Mouse (Mus musculus) kidney, postnatal 0 days (tissue): ENCODE data around the gene Prkar2a. TPM values are rescaled to one million over a fixed set of nuclear protein-coding genes. Genes with fewer than 3 reads are reported as not detected.
A peak's percentile ranks its signal among the peaks of the same experiment; 100 is the strongest.

Experiments used
- ATAC-seq: fragments of 200-750 bp; cut with Nextera tagmentation; replicated peaks from 2 replicates; pipeline ENCODE4 v1.8.0; 2017; ENCODE audit warnings: low read depth, moderate number of reproducible peaks, moderate TSS enrichment, moderate library complexity; ENCODE audit not compliant: low FRiP score
- DNase-seq: peaks from one replicate; pipeline ENCODE4 v3.0.0-alpha.2; 2016; ENCODE audit warnings: low spot score
- H3K27ac ChIP-seq: fragments of 300-500 bp; sonication (generic); 2 replicates; pipeline ENCODE4 v1.5.1; 2014; ENCODE audit warnings: mild to moderate bottlenecking
- H3K27me3 ChIP-seq: fragments of 300-500 bp; sonication (generic); 2 replicates; pipeline ENCODE4 v1.6.1; 2014; ENCODE audit warnings: low read length, mixed read lengths; ENCODE audit not compliant: insufficient read depth
- H3K36me3 ChIP-seq: fragments of 300-500 bp; sonication (generic); 2 replicates; pipeline ENCODE4 v1.6.1; 2014; ENCODE audit warnings: low read length, mixed read lengths; ENCODE audit not compliant: insufficient read depth
- H3K4me1 ChIP-seq: fragments of 300-500 bp; sonication (generic); replicated peaks from 2 replicates; pipeline ENCODE4 v1.6.1; 2014; ENCODE audit warnings: antibody characterized with exemption, low read length, mixed read lengths; ENCODE audit not compliant: insufficient read depth
- H3K4me2 ChIP-seq: fragments of 300-500 bp; sonication (generic); 2 replicates; pipeline ENCODE4 v1.6.1; 2014; ENCODE audit warnings: mild to moderate bottlenecking, low read length, moderate library complexity, mixed read lengths
- H3K4me3 ChIP-seq: fragments of 300-500 bp; sonication (generic); replicated peaks from 2 replicates; pipeline ENCODE4 v1.5.1; 2014; ENCODE audit warnings: low read depth, low read length
- H3K9ac ChIP-seq: fragments of 300-500 bp; sonication (generic); 2 replicates; pipeline ENCODE4 v1.6.1; 2014; ENCODE audit warnings: low read depth, low read length
- H3K9me3 ChIP-seq: fragments of 300-500 bp; sonication (generic); replicated peaks from 2 replicates; pipeline ENCODE4 v1.6.1; 2016; ENCODE audit warnings: low read length, inconsistent platforms, mixed read lengths
- CTCF ChIP-seq: IDR thresholded peaks from 2 replicates; pipeline ENCODE4 v1.5.1; 2016; ENCODE audit warnings: antibody characterized with exemption, low read depth, mild to moderate bottlenecking, moderate library complexity
- WGBS: fragments of 180-500 bp; shearing (Covaris S2); extraction: QIAGEN DNeasy Blood & Tissue Kit; methylation state at CpG from one replicate; pipeline ENCODE4 v1.1.7; 2014; 5-methylcytosine and 5-hydroxymethylcytosine counted together
- polyA plus RNA-seq: library from polyadenylated mRNA; unstranded; fragments of >200 nt; fragmentation: Nextera tagmentation; extraction: Ambion mirVana; gene quantifications from 2 replicates; pipeline ENCODE4 v1.2.1, GENCODE M21; 2015

Prkar2a gene
- polyA plus RNA-seq, 1 experiment from 2014 or later, result 18.6 TPM

DNA sequence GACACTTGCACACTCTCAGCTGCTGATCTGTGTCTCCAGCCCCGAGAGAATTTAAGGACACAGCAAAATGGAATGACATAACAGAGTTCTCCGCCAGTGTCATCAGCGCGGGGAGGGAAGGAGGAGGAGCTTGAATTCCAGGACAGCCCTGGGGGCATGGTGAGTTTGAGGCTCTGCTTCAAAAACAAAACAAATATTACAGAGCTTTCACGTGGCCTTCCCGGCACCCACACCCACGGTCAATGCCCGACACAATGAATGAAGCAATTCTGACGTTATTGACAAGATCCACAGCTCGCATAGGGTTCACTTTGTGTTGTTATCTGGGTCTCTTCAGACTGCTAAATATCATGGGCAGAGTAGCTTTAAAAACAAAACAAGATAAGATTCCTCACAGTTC lies 75.9 kb downstream of the Prkar2a start:
- no peaks in the 10 kb centered on the region for H3K4me1 ChIP-seq
- no peak for DNase-seq
- no peaks in the 10 kb centered on the region for H3K36me3 ChIP-seq
- no peak overlapping the region for H3K4me3 ChIP-seq
- WGBS, result 77% methylated on average over 10 of the region's 10 CpGs
- H3K4me2 ChIP-seq, result no peak overlapping the region
- H3K27me3 ChIP-seq, result no peaks in the 10 kb centered on the region
- ATAC-seq, result no peak
- TF ChIP-seq CTCF, result no peak
- H3K9ac ChIP-seq, result no peak overlapping the region
- H3K9me3 ChIP-seq, result no peaks in the 10 kb centered on the region
- no peak overlapping the region for H3K27ac ChIP-seq

DNA sequence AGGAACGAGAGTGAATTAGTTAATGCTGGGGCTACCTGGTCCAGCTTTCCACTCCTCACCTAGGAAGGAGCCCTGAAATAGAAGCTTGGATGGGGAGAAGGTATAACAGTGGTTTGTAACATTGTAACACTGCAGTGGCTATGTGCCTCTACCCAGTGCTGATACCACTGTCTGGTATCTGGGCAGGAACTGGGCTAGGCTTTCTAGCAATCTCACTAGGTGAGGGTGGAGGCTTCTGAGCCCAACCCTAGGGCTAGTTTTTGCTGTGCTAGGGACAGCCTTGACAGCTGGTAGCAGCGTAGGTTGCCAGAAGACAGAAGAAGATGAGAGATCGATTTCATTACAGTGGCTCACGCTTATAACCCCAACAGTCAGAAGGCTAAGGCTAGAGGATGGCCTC lies 87.5 kb downstream of the Prkar2a start:
- Histone ChIP-seq H3K4me3 (no peak overlapping the region), H3K27ac (no peak overlapping the region), H3K9me3 (0 out of 2 replicates have a peak, but pooled peaks cover 5% of the 10 kb centered on the region), H3K9ac (no peak overlapping the region), H3K4me1 (no peaks in the 10 kb centered on the region), H3K27me3 (no peaks in the 10 kb centered on the region), H3K36me3 (no peaks in the 10 kb centered on the region), H3K4me2 (no peak overlapping the region)
- TF ChIP-seq CTCF, result no peak
- 72% methylated on average over 4 of the region's 4 CpGs for WGBS
- no peak for DNase-seq
- no peak for ATAC-seq

DNA sequence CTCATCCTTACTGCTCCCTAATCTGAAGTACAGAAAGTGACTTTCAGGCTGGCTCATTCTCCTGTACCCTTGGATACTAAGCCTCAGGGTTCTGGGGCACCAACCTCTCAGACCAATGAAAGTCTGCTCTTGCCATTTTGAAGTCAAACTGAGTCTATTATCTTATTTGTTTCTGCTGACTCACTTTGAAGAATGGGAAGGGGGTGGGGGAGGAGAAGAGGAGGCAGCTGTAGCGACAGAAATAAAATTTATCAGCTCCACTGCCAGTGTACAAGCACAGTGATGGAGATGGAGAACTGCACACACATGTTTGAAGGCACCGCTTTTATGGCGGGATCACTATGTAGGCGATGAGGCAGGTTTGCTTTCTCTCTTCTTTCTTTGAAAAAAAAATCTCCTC lies 88.2 kb downstream of the Prkar2a start:
- 68% methylated on average over 4 of the region's 4 CpGs for WGBS
- H3K9me3 ChIP-seq, result 0 out of 2 replicates have a peak, but pooled peaks cover 4% of the 10 kb centered on the region
- no peak overlapping the region for H3K4me3 ChIP-seq
- TF ChIP-seq CTCF, result no peak
- H3K27me3 ChIP-seq, result no peaks in the 10 kb centered on the region
- ATAC-seq, result no peak
- no peak overlapping the region for H3K9ac ChIP-seq
- DNase-seq, result no peak
- no peaks in the 10 kb centered on the region for H3K36me3 ChIP-seq
- H3K4me2 ChIP-seq, result no peak overlapping the region
- H3K4me1 ChIP-seq, result no peaks in the 10 kb centered on the region
- no peak overlapping the region for H3K27ac ChIP-seq

DNA sequence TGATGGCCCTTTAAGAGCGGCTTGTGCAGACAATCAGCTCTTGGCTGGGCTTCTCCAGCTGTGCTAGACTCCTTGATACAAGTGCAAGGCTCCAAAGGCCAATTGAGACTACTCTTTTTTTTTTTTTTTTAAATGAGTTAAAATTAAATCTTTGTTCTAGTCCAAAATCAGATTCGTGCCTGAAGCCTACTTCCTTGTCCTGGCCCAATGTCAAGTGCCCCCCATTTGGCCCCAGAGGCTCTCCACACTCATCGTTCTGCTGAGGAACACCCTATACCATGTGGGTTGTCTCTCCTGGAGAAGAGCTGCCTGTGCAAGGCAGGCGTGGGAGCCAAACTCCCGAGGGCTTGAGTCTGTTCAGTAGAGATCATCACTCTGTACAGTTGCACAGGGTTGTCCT lies 91.8 kb downstream of the Prkar2a start:
- H3K9me3 ChIP-seq, result no peaks in the 10 kb centered on the region
- H3K4me2 ChIP-seq, result no peak overlapping the region
- H3K27me3 ChIP-seq, result no peaks in the 10 kb centered on the region
- no peak for TF ChIP-seq CTCF
- no peak overlapping the region for H3K27ac ChIP-seq
- WGBS, result 52% methylated on average over 5 of the region's 5 CpGs
- H3K36me3 ChIP-seq, result no peaks in the 10 kb centered on the region
- H3K9ac ChIP-seq, result no peak overlapping the region
- DNase-seq (no peak), ATAC-seq (no peak)
- H3K4me3 ChIP-seq, result no peak overlapping the region
- peaks cover 11% of the 10 kb centered on the region for H3K4me1 ChIP-seq

DNA sequence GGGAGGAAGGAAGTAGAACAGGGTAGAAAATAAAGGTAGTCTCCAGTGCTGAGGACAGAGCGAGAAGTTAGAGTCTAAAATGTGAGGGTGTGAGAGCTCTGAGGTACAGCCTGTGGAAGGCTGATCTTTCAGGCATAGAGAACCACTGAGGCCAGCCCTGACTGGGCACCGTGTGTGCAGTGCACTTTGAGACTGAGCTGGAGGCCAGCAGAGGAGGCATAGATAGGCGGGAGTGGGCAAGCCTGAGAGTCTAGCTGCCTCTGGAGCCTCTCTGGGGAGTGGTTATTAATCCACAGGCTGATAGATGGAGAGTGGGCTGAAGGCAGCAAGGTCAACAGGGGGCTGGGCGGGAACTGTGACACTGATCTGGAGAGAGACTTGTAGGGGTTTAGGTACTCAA lies 92.8 kb downstream of the Prkar2a start:
- Histone ChIP-seq H3K27ac (no peak overlapping the region), H3K36me3 (no peaks in the 10 kb centered on the region), H3K27me3 (no peaks in the 10 kb centered on the region), H3K9ac (no peak overlapping the region), H3K4me2 (no peak overlapping the region), H3K4me1 (peaks cover 16% of the 10 kb centered on the region), H3K4me3 (no peak overlapping the region), H3K9me3 (no peaks in the 10 kb centered on the region)
- no peak for TF ChIP-seq CTCF
- no peak for ATAC-seq
- DNase-seq, result no peak
- WGBS, result 37% methylated on average over 4 of the region's 4 CpGs

DNA sequence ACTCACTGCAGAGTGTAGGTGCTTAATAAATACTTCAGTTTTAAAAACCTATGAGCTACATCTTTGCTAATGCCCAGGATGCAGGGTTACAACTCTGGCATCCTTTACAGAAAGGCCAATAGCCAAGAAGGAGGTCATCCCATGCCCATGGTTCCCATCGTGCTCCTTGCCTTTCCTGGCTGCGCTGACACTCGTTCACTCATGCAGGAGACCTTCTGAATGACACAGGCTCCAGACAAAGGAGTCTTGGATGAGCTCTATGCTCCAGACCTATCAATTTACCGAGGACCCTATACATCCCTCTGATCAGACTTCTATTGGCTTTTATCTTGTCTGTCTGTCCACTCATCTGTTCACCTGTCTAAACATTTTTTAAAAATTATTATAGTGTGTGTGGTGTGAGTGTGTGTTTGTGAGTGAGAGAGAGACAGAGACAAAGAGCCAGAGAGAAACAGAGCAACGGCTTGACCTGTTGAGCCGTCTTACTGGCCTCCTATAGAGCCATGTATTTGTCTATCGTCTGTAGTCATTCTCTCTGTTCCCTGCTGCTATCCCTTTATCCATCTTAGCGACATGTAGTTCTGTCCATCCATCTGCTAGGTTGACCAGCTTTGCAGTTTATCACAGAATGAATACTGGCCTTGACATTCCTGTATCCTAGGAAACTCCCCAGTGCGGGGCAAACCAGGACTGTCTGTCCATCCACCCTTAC lies 93.9 kb downstream of the Prkar2a start:
- H3K27ac ChIP-seq, result no peak overlapping the region
- no peaks in the 10 kb centered on the region for H3K36me3 ChIP-seq
- H3K4me3 ChIP-seq, result peak overlapping the region; percentile 82
- TF ChIP-seq CTCF, result no peak
- H3K27me3 ChIP-seq, result no peaks in the 10 kb centered on the region
- DNase-seq (no peak), ATAC-seq (peak; percentile 10; the same call in 1 of the 2 replicates)
- 18% methylated on average over 9 of the region's 9 CpGs for WGBS
- H3K9me3 ChIP-seq, result no peaks in the 10 kb centered on the region
- peak overlapping the region; percentile 47 for H3K4me2 ChIP-seq
- peaks cover 27% of the 10 kb centered on the region for H3K4me1 ChIP-seq
- H3K9ac ChIP-seq, result no peak overlapping the region
